Mouse (Mus musculus): ENCODE measurements around the gene Txndc12.

Gene Txndc12

GRCm38 (mm10) chr4:108845824-108846569 lies 11.6 kb downstream of the Txndc12 start:
- in situ Hi-C loops (cut with MboI, MseI), result no loop called here

- in situ Hi-C loops (cut with MboI, MseI), result no loop called here
These were observed 13.5 kb downstream of the Txndc12 start, which contains the start of gene Kti12 for GRCm38 (mm10) chr4:108847715-108848504. TSS of gene Kti12 (plus strand) at chr4:108847785.

GRCm38 (mm10) chr4:108848505-108848848 lies 14.1 kb downstream of the Txndc12 start, which contains the start of gene A730015C16Rik:
TSS of gene A730015C16Rik (minus strand) at chr4:108848619.
- in situ Hi-C loops (cut with MboI, MseI), result no loop called here

- in situ Hi-C loops (cut with MboI, MseI), result loop anchor here (5.0 kb wide), 2 partner anchors 110 to 300 kb away; no protein-coding TSS in a partner anchor
These were observed 32.4 kb downstream of the Txndc12 start for GRCm38 (mm10) chr4:108866806-108867205.

GRCm38 (mm10) chr4:108869730-108870374 lies 35.5 kb downstream of the Txndc12 start:
- in situ Hi-C loops (cut with MboI, MseI), result loop anchor here (5.0 kb wide), 2 partner anchors 107 to 297 kb away; no protein-coding TSS in a partner anchor

GRCm38 (mm10) chr4:108873746-108874145 lies 39.3 kb downstream of the Txndc12 start:
- in situ Hi-C loops (cut with MboI, MseI), result no loop called here

GRCm38 (mm10) chr4:108877901-108878300 lies 43.5 kb downstream of the Txndc12 start:
- in situ Hi-C loops (cut with MboI, MseI), result no loop called here

GRCm38 (mm10) chr4:108878963-108879822 lies 44.8 kb downstream of the Txndc12 start, which contains the start of gene Rab3b:
TSS of gene Rab3b (plus strand) at chr4:108879063.
- in situ Hi-C loops (cut with MboI, MseI), result no loop called here

- in situ Hi-C loops (cut with MboI, MseI), result no loop called here
These were observed 49.4 kb downstream of the Txndc12 start for GRCm38 (mm10) chr4:108883815-108884214.

- in situ Hi-C loops (cut with MboI, MseI), result no loop called here
These were observed 53.1 kb downstream of the Txndc12 start for GRCm38 (mm10) chr4:108887456-108887855.

GRCm38 (mm10) chr4:108890876-108891275 lies 56.5 kb downstream of the Txndc12 start:
- in situ Hi-C loops (cut with MboI, MseI), result no loop called here

- in situ Hi-C loops (cut with MboI, MseI), result no loop called here
These were observed 66.0 kb downstream of the Txndc12 start for GRCm38 (mm10) chr4:108900421-108900820.

- in situ Hi-C loops (cut with MboI, MseI), result no loop called here
These were observed 68.5 kb downstream of the Txndc12 start for GRCm38 (mm10) chr4:108902886-108903285.

- in situ Hi-C loops (cut with MboI, MseI), result no loop called here
These were observed 68.9 kb downstream of the Txndc12 start for GRCm38 (mm10) chr4:108903346-108903745.

GRCm38 (mm10) chr4:108904076-108904475 lies 69.7 kb downstream of the Txndc12 start:
- in situ Hi-C loops (cut with MboI, MseI), result no loop called here

GRCm38 (mm10) chr4:108904790-108905189 lies 70.4 kb downstream of the Txndc12 start:
- in situ Hi-C loops (cut with MboI, MseI), result no loop called here

- in situ Hi-C loops (cut with MboI, MseI), result no loop called here
These were observed 71.5 kb downstream of the Txndc12 start for GRCm38 (mm10) chr4:108905859-108906258.

GRCm38 (mm10) chr4:108907475-108907874 lies 73.1 kb downstream of the Txndc12 start:
- in situ Hi-C loops (cut with MboI, MseI), result no loop called here

GRCm38 (mm10) chr4:108909872-108910425 lies 75.5 kb downstream of the Txndc12 start:
- in situ Hi-C loops (cut with MboI, MseI), result no loop called here
